Mouse (Mus musculus) spleen, embryonic (tissue): ENCODE data around the gene Fbxw16.
"Not testable (repeated sequence)": the region's sequence is repeated elsewhere in the genome, so short reads cannot be mapped to it uniquely, and the experiment has no call there.

Experiments
- CTCF ChIA-PET: fragments of 350-600 bp; sonication (Branson Sonifier 250); formaldehyde crosslinking; loops from one replicate; lab custom pipeline; 2022; lab: Charles Lee

The Fbxw16 gene

GRCm38 (mm10) chr9:109449040-109449439 is at the start of gene Fbxw16:
TSS of gene Fbxw16 (minus strand) at chr9:109449140.
- CTCF ChIA-PET = no interaction called here

DNA sequence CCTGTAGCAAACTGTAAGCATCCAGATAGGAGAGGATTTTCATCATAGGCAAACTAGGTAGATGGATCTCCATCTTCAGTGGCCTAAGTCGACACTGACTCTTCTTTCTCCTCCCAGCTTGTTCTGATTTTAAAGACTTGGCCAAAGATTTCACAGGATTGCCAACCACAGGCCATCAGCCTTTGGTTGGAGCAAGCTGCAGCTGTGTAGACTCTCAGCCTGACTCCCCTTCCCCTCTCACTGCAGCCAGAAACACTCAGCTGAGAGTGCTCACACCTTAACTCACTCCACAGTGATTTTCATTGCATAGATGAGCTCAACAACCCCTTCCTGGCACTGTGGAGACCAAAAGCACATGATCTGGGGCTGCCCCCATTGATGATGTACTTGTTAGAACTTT is 46.8 kb upstream of the Fbxw16 start, which contains the start of gene Fbxw19:
Gene Fbxw19, minus strand, starts transcription at position 101 of the 400 bp plus-strand sequence.
- CTCF ChIA-PET = not testable (repeated sequence)

GRCm38 (mm10) chr9:109432956-109433355 is 16.0 kb downstream of the Fbxw16 start:
- CTCF ChIA-PET = no interaction called here

- CTCF ChIA-PET = not testable (repeated sequence)
Observed at GRCm38 (mm10) chr9:109404196-109404595, 44.7 kb downstream of the Fbxw16 start, which contains the start of gene Fbxw22. TSS of gene Fbxw22 (minus strand) at chr9:109404296.
